Mouse (Mus musculus) heart, adult 18-20 months (tissue): ENCODE data around the gene Traf4. TPM values are rescaled to one million over a fixed set of nuclear protein-coding genes. Genes with fewer than 3 reads are reported as not detected.

Source experiments
- microRNA-seq, 2 experiments: library from miRNA; unstranded; fragments of <30 nt; microRNA quantifications; one replicate each; pipeline ENCODE4 v1.2.0; 2022
- total RNA-seq, 2 experiments: library from RNA; stranded (reverse); gene quantifications; 2 replicates each; pipeline ENCODE4 v1.2.3; 2021

Gene Traf4
- total RNA-seq, 2 experiments from 2014 or later = 3.2 to 4.6 TPM

Small RNAs within 50 kb of the gene (microRNA-seq; reads per million reads assigned to microRNA genes)
- 0.81 to 1.9 reads per million in 2 experiments for gene Mir7653

Other genes starting within 250 kb of the Traf4 start
- gene Sez6, start 234.8 kb downstream of the Traf4 start, total RNA-seq = under 1 TPM; 0.12 to 0.31 TPM
- gene Phf12, start 182.8 kb downstream of the Traf4 start, total RNA-seq = 10 to 100 TPM; 21.7 to 21.9 TPM
- gene Dhrs13, start 133.3 kb downstream of the Traf4 start, total RNA-seq = 1 to 10 TPM; 4.1 to 5.2 TPM
- 10 to 100 TPM; 54.1 to 56.0 TPM for gene Flot2, start 127.7 kb downstream of the Traf4 start, total RNA-seq
- 10 to 100 TPM; 28.9 to 29.3 TPM for gene Eral1, start 85.2 kb downstream of the Traf4 start, total RNA-seq
- gene Fam222b, start 70.9 kb downstream of the Traf4 start, total RNA-seq = 10 to 100 TPM; 11.7 to 12.5 TPM
- 1 to 10 TPM; 1.7 to 2.6 TPM for gene Nek8, start 11.1 kb upstream of the Traf4 start, total RNA-seq
- gene Tlcd1, start 11.1 kb upstream of the Traf4 start, total RNA-seq = 10 to 100 TPM in 1 of 2 experiments, 1 to 10 TPM in 1; 3.2 to 10.6 TPM
- 100 to 1,000 TPM; 866 to 935 TPM for gene Rpl23a, start 18.0 kb upstream of the Traf4 start, total RNA-seq
- 10 to 100 TPM in 1 of 2 experiments, 1 to 10 TPM in 1; 6.4 to 11.4 TPM for gene Rab34, start 22.8 kb upstream of the Traf4 start, total RNA-seq
- gene Proca1, start 27.8 kb upstream of the Traf4 start, total RNA-seq = 1 to 10 TPM in 1 of 2 experiments, under 1 TPM in 1; 0.89 to 1.6 TPM
- gene Sdf2, start 80.2 kb upstream of the Traf4 start, total RNA-seq = 10 to 100 TPM; 52.7 to 55.7 TPM
- 10 to 100 TPM; 28.4 to 29.7 TPM for gene Supt6, start 80.4 kb upstream of the Traf4 start, total RNA-seq
- gene 2610507B11Rik, start 96.2 kb upstream of the Traf4 start, total RNA-seq = 100 to 1,000 TPM; 203 to 219 TPM
- under 1 TPM; 0.37 to 0.49 TPM for gene BC030499, start 125.3 kb upstream of the Traf4 start, total RNA-seq
- under 1 TPM; 0.28 to 0.35 TPM for gene Spag5, start 135.9 kb upstream of the Traf4 start, total RNA-seq
- gene Aldoc, start 157.4 kb upstream of the Traf4 start, total RNA-seq = 1 to 10 TPM in 1 of 2 experiments, under 1 TPM in 1; 0.97 to 1.2 TPM
- 10 to 100 TPM; 24.6 to 26.7 TPM for gene Pigs, start 162.8 kb upstream of the Traf4 start, total RNA-seq
- 1 to 10 TPM; 5.2 to 5.8 TPM for gene Unc119, start 177.9 kb upstream of the Traf4 start, total RNA-seq
- gene Foxn1, start 221.0 kb upstream of the Traf4 start, total RNA-seq = not detected